Mouse (Mus musculus) gastrocnemius, postnatal 14 days (tissue): ENCODE data around the gene Igf2bp3. TPM values are rescaled to one million over a fixed set of nuclear protein-coding genes. Genes with fewer than 3 reads are reported as not detected.
A peak's percentile ranks its signal among the peaks of the same experiment; 100 is the strongest.

Source experiments
- DNase-seq: peaks from one replicate; pipeline ENCODE4 v3.0.0; 2021; ENCODE audit warnings: mixed read lengths
- intact Hi-C: fragments of 180-260 bp; cut with DNase I; formaldehyde crosslinking; loops from one replicate; pipeline ENCODE4 v1.15.1; 2025; ENCODE audit warnings: low total_unique reads
- total RNA-seq, 2 experiments: library from RNA; stranded (reverse); gene quantifications; 2 replicates each; pipeline ENCODE4 v1.2.3; 2021

Igf2bp3 gene
- total RNA-seq, 2 experiments from 2014 or later: 0.86 to 1.1 TPM

DNA sequence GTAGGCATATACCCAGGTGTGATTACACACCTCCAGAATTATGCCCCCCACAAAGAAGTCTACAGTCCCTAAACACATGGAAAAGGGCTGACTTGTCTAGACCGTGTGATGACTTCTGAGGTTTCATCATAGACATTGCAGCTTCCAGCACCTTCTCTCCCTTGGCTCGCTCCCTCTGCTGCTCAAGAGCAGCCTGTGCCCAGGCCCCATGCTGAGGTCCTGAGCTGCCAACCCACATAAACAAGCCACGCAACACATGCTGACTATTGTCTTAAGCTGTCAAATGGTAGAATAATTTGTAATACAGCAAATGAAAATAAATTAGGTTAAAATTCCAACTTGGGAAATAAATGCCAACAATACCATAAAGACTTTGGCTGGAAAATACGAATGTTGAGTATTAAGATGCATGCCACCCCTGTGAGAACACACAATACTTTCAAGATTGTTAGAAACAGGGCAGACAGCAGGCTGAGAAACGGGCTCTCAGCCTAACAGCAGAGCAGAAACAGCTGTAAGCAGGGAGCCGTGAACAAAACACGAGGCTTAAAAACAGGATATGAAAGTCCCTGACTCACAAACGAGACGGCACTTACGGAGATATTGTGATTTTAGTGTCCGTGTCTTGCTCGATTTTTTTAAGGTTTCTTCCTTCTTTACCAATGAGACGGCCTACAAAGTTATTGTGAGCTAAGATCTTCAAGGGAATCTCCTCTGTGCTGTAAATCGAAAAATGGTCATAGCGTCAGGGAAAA, 107.8 kb downstream of the Igf2bp3 start:
- DNase-seq: no peak
- intact Hi-C loops: no loop called here

DNA sequence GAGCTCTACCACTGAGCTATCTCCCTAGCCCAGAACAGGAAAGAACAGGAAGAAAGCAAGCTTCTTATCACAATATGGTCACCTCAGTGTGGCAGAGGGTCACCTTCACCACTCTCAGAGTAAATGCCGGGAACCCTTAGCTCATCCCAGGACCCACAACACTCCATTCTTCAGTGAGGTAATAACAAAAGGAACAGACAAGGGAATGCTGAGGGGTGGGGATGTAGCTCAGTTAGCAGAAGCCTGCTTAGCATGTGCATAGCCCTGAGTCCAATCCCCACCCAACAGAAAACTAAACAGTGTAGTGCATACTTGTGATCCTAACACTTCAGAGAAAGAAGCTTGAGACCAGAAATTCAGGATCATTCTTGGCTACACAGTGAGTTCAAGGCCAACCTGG, 115.7 kb downstream of the Igf2bp3 start:
- intact Hi-C loops: no loop called here
- DNase-seq: no peak

- intact Hi-C loops: no loop called here
- DNase-seq: peak; percentile 18
These were observed 117.1 kb downstream of the Igf2bp3 start for GRCm38 (mm10) chr6:49097596-49098110.

DNA sequence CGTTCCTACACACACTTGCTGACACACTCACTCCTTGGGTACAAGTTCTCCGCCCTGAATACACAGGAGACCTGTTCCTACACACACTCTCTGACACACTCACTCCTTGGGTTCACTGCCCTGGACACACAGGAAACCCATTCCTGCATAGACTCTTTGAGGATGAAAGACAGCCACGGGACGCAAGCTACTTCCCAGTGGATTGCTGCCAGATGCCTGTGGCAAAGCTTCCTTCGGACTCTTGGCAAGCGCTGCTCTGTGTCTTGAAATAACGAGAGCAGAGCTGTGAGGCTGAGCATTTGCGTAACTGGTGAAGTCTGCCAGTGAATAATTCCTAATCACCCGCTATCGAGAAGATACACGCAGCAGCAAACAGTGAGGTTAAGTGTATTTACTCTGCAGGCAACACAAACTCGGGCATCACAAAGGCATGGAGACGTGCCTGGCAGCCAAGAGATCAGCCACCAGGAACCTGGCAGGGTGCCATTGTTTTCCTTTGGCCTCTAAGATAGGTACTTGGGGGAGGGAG, 117.8 kb downstream of the Igf2bp3 start:
- DNase-seq: peak; percentile 81
- intact Hi-C loops: no loop called here

- intact Hi-C loops: no loop called here
- DNase-seq: peak; percentile 49
These were observed 118.3 kb downstream of the Igf2bp3 start for GRCm38 (mm10) chr6:49096421-49096820.

DNA sequence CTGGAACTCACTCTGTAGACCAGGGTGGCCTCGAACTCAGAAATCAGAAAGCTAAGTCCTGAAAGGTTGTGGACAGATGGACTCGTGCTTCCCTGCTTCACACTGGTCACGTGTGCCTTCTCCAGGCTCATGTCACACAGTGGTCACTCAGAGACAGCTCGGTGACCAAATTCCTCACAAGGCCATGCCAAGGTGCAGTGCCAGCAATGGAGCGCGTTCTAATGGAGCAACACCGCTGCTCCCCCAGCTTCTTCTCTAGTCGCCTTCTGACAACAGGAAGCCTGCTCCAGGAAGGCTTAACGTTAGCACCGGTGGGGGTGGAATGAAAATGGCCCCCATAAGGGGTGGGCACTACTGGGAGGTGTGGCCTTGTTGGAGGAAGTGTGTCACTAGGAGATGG, 119.8 kb downstream of the Igf2bp3 start:
- intact Hi-C loops: no loop called here
- no peak for DNase-seq

DNA sequence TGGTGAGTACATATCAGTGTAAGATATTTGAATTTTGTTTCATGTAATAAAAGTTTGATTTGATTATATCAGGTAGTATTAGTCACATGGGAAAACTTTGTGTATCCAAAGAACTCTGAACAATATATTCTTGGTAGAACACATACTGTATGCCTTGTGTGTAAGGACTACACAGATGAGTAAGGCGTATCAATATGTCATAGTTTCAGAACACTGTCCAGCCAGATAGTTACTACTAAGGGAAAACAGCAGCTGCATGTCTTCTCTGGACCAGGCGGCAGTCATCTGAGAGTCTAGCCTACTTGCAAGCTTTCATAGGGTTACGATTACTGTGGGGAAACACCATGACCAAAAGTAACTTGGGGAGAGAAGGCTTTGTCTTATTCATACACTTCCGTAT, 131.7 kb downstream of the Igf2bp3 start:
- intact Hi-C loops: no loop called here
- DNase-seq: no peak

- intact Hi-C loops: no loop called here
- DNase-seq: no peak
These were observed 135.4 kb downstream of the Igf2bp3 start for GRCm38 (mm10) chr6:49079313-49079712.

DNA sequence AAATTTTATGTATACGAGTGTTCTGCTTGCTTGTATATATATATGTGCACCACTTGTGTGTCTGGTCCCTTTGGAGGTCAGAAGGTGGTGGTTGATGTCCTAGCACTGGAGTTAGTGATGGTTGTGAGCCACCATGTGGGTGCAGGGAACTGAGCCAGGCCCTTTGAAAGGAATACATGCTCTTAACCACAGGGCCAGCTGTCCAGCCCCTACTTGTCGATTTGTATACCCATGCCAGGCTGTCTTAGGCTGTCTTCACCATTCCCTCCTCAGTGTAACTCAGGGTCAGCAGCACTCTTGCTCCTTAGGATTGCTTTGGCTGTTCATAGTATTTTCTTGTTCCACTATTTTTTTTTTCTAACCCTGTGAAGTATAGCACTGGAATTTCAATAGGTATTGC, 136.9 kb downstream of the Igf2bp3 start:
- intact Hi-C loops: no loop called here
- no peak for DNase-seq

GRCm38 (mm10) chr6:49074117-49074490, 140.7 kb downstream of the Igf2bp3 start:
- intact Hi-C loops: no loop called here
- DNase-seq: no peak

DNA sequence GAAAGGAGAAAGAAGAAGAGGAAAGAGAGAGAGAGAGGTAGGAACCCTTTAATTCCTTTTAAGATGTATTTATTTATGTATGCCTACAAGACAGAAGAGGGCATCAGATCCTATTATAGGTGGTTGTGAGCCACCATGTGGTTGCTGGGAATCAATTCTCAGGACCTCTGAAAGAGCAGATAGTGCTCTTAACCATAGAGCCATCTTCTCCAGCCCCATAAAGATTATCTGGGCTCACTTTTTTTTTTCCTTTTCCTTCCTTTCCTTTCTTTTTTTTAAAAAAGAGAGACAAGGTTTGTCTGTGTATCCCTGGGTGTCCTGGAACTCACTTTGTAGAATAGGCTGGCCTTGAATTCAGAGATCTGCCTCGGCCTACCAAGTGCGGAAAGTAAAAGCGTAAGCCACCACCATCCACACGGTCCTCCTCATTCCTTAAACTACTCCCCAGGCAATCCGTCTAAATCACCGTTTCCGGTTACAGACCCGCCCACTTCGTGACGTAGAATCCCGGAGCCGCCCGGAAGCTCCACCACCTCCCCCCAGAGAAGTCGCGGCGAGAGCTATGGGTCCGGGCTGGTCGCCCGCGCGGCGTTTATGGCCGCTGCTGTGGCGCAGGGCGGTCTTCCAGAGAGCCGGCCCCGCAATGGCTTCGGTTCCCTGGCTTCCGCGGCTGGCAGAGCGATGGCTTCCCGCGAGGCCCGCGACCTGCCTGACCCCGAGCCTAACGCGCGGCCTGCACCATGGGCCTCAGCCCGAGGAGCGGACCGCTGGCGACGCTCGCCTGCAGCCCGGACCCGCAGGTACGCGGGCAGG, 141.2 kb downstream of the Igf2bp3 start, which contains the start of gene Malsu1:
Malsu1 (plus strand) TSS at position 492 of the 813 bp plus-strand sequence.
- intact Hi-C loops: no loop called here
- DNase-seq: peak; percentile 95

- intact Hi-C loops: no loop called here
- DNase-seq: no peak
These were observed 146.4 kb downstream of the Igf2bp3 start for GRCm38 (mm10) chr6:49068361-49068760.

GRCm38 (mm10) chr6:49057053-49058021, 157.4 kb downstream of the Igf2bp3 start:
- DNase-seq: peak; percentile 53
- intact Hi-C loops: loop anchor here (5.0 kb wide), 2 partner anchors 85 to 150 kb away; no protein-coding TSS in a partner anchor

- DNase-seq: no peak
- intact Hi-C loops: loop anchor here (5.0 kb wide), 2 partner anchors 86 to 151 kb away; no protein-coding TSS in a partner anchor
These were observed 158.7 kb downstream of the Igf2bp3 start for GRCm38 (mm10) chr6:49056009-49056408.

GRCm38 (mm10) chr6:49055256-49055733, 159.5 kb downstream of the Igf2bp3 start:
- DNase-seq: no peak
- intact Hi-C loops: loop anchor here (5.0 kb wide), 2 partner anchors 87 to 152 kb away; no protein-coding TSS in a partner anchor

- intact Hi-C loops: no loop called here
- no peak for DNase-seq
These were observed 162.6 kb downstream of the Igf2bp3 start for GRCm38 (mm10) chr6:49052191-49052590.

DNA sequence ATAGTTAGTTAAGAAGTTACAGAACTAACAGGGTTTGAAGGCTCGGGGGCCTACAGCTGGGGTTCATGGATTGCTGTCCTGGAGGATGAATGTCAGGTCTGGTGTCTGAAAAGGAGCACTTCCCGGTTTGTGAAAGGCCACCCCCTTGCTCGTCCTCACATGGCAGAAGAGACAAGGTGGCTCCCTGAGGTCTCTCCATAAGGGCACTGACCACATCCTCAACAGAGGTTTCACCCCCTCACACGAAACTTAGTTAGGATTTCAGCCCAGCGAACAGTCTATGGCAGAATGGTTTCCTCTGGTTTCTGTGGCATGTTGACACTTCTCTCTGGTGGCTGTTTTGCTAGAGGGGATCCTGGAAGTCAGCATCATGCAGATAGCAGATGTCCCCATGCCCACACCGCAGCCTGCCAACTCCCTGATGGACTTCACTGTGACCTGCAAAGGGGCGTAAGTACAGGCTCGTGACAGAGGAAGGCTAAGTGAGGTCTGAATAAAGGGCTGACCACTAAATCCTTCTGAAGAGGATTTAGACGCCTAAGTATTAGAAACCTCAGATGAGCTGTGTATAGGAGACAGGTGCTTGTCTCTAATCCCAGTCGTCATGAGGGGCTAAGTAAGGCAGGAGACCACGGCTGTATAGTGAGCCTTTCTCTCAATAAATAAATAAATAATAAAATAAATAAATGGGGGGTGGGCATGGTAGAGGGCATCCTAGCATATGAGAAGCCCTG, 163.9 kb downstream of the Igf2bp3 start:
- DNase-seq: no peak
- intact Hi-C loops: no loop called here

DNA sequence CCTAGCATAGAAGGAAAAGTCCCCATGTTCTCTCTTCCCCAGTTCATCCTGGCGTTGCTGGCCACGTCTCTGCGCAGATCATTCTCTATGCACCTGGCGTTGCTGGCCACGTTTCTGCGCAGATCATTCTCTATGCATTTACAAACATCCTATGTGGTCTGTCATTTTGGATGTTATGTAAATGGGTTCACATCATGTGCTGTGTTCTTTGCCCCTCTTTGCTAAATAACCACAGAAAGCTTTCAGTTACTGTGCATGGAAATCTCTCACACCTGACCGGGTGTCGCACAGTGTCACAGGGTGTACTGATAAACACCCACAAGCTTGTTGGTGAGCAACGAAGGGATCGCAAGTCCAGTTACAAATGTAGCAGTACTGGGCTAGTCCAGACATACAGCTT, 166.4 kb downstream of the Igf2bp3 start:
- intact Hi-C loops: loop anchor here (10.0 kb wide), 1 partner anchor 346 kb away; the partner anchor contains the start of gene Stk31

More for the DNA sequence above, 166.4 kb downstream of the Igf2bp3 start:
- DNase-seq: no peak
